In genomic region chr5:45539502-45539901, GRCm38 (mm10) we compare ENCODE assay signal across 16 mouse cellular contexts. TPM values are rescaled to one million over a fixed set of nuclear protein-coding genes. Genes with fewer than 3 reads are reported as not detected.
DNase-seq lines count a peak whose midpoint lies in the region; ATAC-seq and TF ChIP-seq lines count a peak whose summit lies in the region.
"Had no signal": no experiment of that assay in that cellular context is flagged by ENCODE, and none has a peak within 500 bp of the region (broad histone marks: within the 10 kb centered on the region; RNA-seq: fewer than 3 reads in every experiment).

No protein-coding gene starts in this region.

- H3K9me3 ChIP-seq in kidney, postnatal 0 days (replicated peaks; ENCODE audit: low read length), result no peaks in the 10 kb centered on the region
- no peaks in the 10 kb centered on the region for H3K9me3 ChIP-seq in midbrain, embryonic 14.5 days (ENCODE audit: control insufficient read depth, low read length)
- no peaks in the 10 kb centered on the region for H3K9me3 ChIP-seq in midbrain, embryonic 11.5 days (ENCODE audit: control insufficient read depth, low read length)
- no peaks in the 10 kb centered on the region for H3K9me3 ChIP-seq in G1E (replicated peaks)
- H3K9me3 ChIP-seq: forebrain, embryonic 15.5 days; heart, embryonic 13.5 days; hindbrain, embryonic 15.5 days; limb, embryonic 12.5 days had no signal

- ATAC-seq in kidney, postnatal 0 days (replicated peaks; ENCODE audit: low FRiP score, low read depth), result no peak
- no peak for ATAC-seq in midbrain, embryonic 14.5 days (ENCODE audit: low FRiP score, low TSS enrichment)
- no peak for ATAC-seq in midbrain, embryonic 11.5 days (ENCODE audit: low FRiP score)
- ATAC-seq in G1E (ENCODE audit: extremely low read depth, insufficient number of reproducible peaks, low FRiP score, poor library complexity, severe bottlenecking), result no peak
- ATAC-seq: forebrain, embryonic 15.5 days had no signal

- 55% methylated on average over 10 of the region's 10 CpGs for WGBS in kidney, postnatal 0 days
- 68% methylated on average over 10 of the region's 10 CpGs for WGBS in midbrain, embryonic 14.5 days
- 58% methylated on average over 10 of the region's 10 CpGs for WGBS in midbrain, embryonic 11.5 days

- peak; percentile 46 for TF ChIP-seq CTCF in kidney, postnatal 0 days (IDR thresholded peaks at IDR 0.05; ENCODE audit: low read depth)
- TF ChIP-seq CTCF in G1E (IDR thresholded peaks at IDR 0.05; ENCODE audit: low read depth, low read length), result 0 out of 2 replicates have a peak, but pooled peaks have one; percentile 21
- 0 out of 2 replicates have a peak, but pooled peaks have one; percentile 21 for TF ChIP-seq CTCF in brain, embryonic 14.5 days (IDR thresholded peaks at IDR 0.05; ENCODE audit: borderline replicate concordance, extremely low read depth, insufficient read depth, insufficient read length)

- no peak overlapping the region for H3K9ac ChIP-seq in kidney, postnatal 0 days (ENCODE audit: low read depth, low read length)
- H3K9ac ChIP-seq in midbrain, embryonic 14.5 days (replicated peaks; ENCODE audit: low read length), result no peak overlapping the region
- no peak overlapping the region for H3K9ac ChIP-seq in midbrain, embryonic 11.5 days (ENCODE audit: low read length)
- H3K9ac ChIP-seq: forebrain, embryonic 15.5 days; heart, embryonic 13.5 days; hindbrain, embryonic 15.5 days; limb, embryonic 12.5 days had no signal

- no peak overlapping the region for H3K4me3 ChIP-seq in kidney, postnatal 0 days (replicated peaks; ENCODE audit: low read depth, low read length)
- no peak overlapping the region for H3K4me3 ChIP-seq in midbrain, embryonic 14.5 days (replicated peaks; ENCODE audit: low read depth, low read length)
- H3K4me3 ChIP-seq in midbrain, embryonic 11.5 days (ENCODE audit: low read depth, low read length), result no peak overlapping the region
- no peak overlapping the region for H3K4me3 ChIP-seq in G1E (ENCODE audit: low read depth, low read length)
- H3K4me3 ChIP-seq: forebrain, embryonic 15.5 days; heart, embryonic 13.5 days; hindbrain, embryonic 15.5 days; limb, embryonic 12.5 days had no signal

- H3K27ac ChIP-seq in kidney, postnatal 0 days, result no peak overlapping the region
- no peak overlapping the region for H3K27ac ChIP-seq in midbrain, embryonic 14.5 days (replicated peaks; ENCODE audit: low read depth, low read length)
- H3K27ac ChIP-seq in midbrain, embryonic 11.5 days (ENCODE audit: low read depth, low read length), result no peak overlapping the region
- H3K27ac ChIP-seq: forebrain, embryonic 15.5 days; heart, embryonic 13.5 days; hindbrain, embryonic 15.5 days; limb, embryonic 12.5 days had no signal

- no peaks in the 10 kb centered on the region for H3K4me1 ChIP-seq in kidney, postnatal 0 days (replicated peaks; ENCODE audit: insufficient read depth, low read length)
- H3K4me1 ChIP-seq in midbrain, embryonic 14.5 days (ENCODE audit: control insufficient read depth, insufficient read depth, low read length), result no peaks in the 10 kb centered on the region
- H3K4me1 ChIP-seq in midbrain, embryonic 11.5 days (ENCODE audit: control insufficient read depth, insufficient read depth, low read length), result no peaks in the 10 kb centered on the region
- H3K4me1 ChIP-seq in G1E (ENCODE audit: insufficient read depth, low read depth, low read length), result 0 out of 2 replicates have a peak, but pooled peaks cover 2% of the 10 kb centered on the region
- H3K4me1 ChIP-seq: heart, embryonic 13.5 days; hindbrain, embryonic 15.5 days; limb, embryonic 12.5 days had no signal

- no peak for DNase-seq in kidney, postnatal 0 days (ENCODE audit: low spot score)
- DNase-seq in kidney, adult 11 months, result no peak
- peak; percentile 4 for DNase-seq in midbrain, embryonic 14.5 days
- DNase-seq in midbrain, embryonic 11.5 days (ENCODE audit: low spot score, missing footprints), result no peak
- DNase-seq in G1E (ENCODE audit: low spot score), result no peak
- DNase-seq in brain, embryonic 14.5 days (ENCODE audit: low read depth), result peak; percentile 6
- no peak for DNase-seq in layer of hippocampus, adult 9-11 months
- DNase-seq in Muller cell, postnatal 12 days (ENCODE audit: inconsistent ontology term), result no peak
- DNase-seq: adrenal gland, postnatal 10 days; gastrocnemius, postnatal 10 days; lung, postnatal 4 days; thymus, adult 18-20 months had no signal

- H3K4me2 ChIP-seq in kidney, postnatal 0 days (ENCODE audit: low read length), result no peak overlapping the region
- no peak overlapping the region for H3K4me2 ChIP-seq in midbrain, embryonic 14.5 days (ENCODE audit: low read length)
- no peak overlapping the region for H3K4me2 ChIP-seq in midbrain, embryonic 11.5 days
- H3K4me2 ChIP-seq: forebrain, embryonic 15.5 days; heart, embryonic 13.5 days; hindbrain, embryonic 15.5 days; limb, embryonic 12.5 days had no signal

- TF ChIP-seq POLR2A in brain, embryonic 14.5 days (IDR thresholded peaks at IDR 0.05; ENCODE audit: borderline replicate concordance, extremely low read depth, insufficient read depth, insufficient read length, poor library complexity, severe bottlenecking), result no peak

- H3K36me3 ChIP-seq in kidney, postnatal 0 days (ENCODE audit: insufficient read depth, low read length), result no peaks in the 10 kb centered on the region
- H3K36me3 ChIP-seq in midbrain, embryonic 14.5 days (ENCODE audit: control insufficient read depth, insufficient read depth, low read length), result no peaks in the 10 kb centered on the region
- no peaks in the 10 kb centered on the region for H3K36me3 ChIP-seq in midbrain, embryonic 11.5 days (ENCODE audit: control insufficient read depth, insufficient read depth, low read length)
- H3K36me3 ChIP-seq in G1E (replicated peaks), result no peaks in the 10 kb centered on the region
- H3K36me3 ChIP-seq: forebrain, embryonic 15.5 days; heart, embryonic 13.5 days; hindbrain, embryonic 15.5 days; limb, embryonic 12.5 days had no signal

- H3K27me3 ChIP-seq in kidney, postnatal 0 days (ENCODE audit: insufficient read depth, low read length), result no peaks in the 10 kb centered on the region
- H3K27me3 ChIP-seq in midbrain, embryonic 14.5 days (ENCODE audit: control insufficient read depth, insufficient read depth, low read length), result no peaks in the 10 kb centered on the region
- no peaks in the 10 kb centered on the region for H3K27me3 ChIP-seq in midbrain, embryonic 11.5 days (ENCODE audit: control insufficient read depth, insufficient read depth, low read length)
- H3K27me3 ChIP-seq in G1E (ENCODE audit: insufficient read depth, low read length), result peaks cover 20% of the 10 kb centered on the region
- H3K27me3 ChIP-seq: forebrain, embryonic 15.5 days; heart, embryonic 13.5 days; hindbrain, embryonic 15.5 days; limb, embryonic 12.5 days had no signal

RNA-seq across cellular contexts. Expression of gene Med28, which starts 19.5 kb away (rescaled TPM):
- polyA plus RNA-seq in kidney, postnatal 0 days (2015; fragmentation: Nextera tagmentation; extraction: Ambion mirVana), result 333 and 339 TPM in 2 replicates
- 288 and 301 TPM in 2 replicates for polyA plus RNA-seq in midbrain, embryonic 14.5 days (2014; fragmentation: Nextera tagmentation; extraction: Ambion mirVana)
- polyA plus RNA-seq in midbrain, embryonic 11.5 days (2014; fragmentation: Nextera tagmentation; extraction: Ambion mirVana), result 284 and 309 TPM in 2 replicates
- 22.6 and 27.1 TPM in 2 replicates for total RNA-seq in G1E (2014; fragmentation: Nextera tagmentation)
- 75.2 and 99.0 TPM in 2 replicates for total RNA-seq in G1E (2017)
- polyA plus RNA-seq in G1E (2012), result 49.2 and 60.1 TPM in 2 replicates
- polyA plus RNA-seq in brain, embryonic 14.5 days (2012; rRNA removed), result 133 and 165 TPM in 2 replicates

RNA-seq across cellular contexts. Expression of gene Lap3, which starts 46.3 kb away (rescaled TPM):
- polyA plus RNA-seq in kidney, postnatal 0 days (2015; fragmentation: Nextera tagmentation; extraction: Ambion mirVana), result 99.7 and 114 TPM in 2 replicates
- polyA plus RNA-seq in midbrain, embryonic 14.5 days (2014; fragmentation: Nextera tagmentation; extraction: Ambion mirVana), result 25.8 and 36.3 TPM in 2 replicates
- polyA plus RNA-seq in midbrain, embryonic 11.5 days (2014; fragmentation: Nextera tagmentation; extraction: Ambion mirVana), result 84.7 and 85.8 TPM in 2 replicates
- total RNA-seq in G1E (2014; fragmentation: Nextera tagmentation) (49.6 and 60.0 TPM in 2 replicates), G1E (2017) (47.9 and 50.5 TPM in 2 replicates)
- polyA plus RNA-seq in G1E (2012), result 15.8 and 22.9 TPM in 2 replicates
- polyA plus RNA-seq in brain, embryonic 14.5 days (2012; rRNA removed), result 20.1 and 20.5 TPM in 2 replicates

Comparison
In these comparisons a context has a peak if more than half of its experiments do, and no peak if none do; other contexts are left out.
1. DNase-seq: peak in midbrain, embryonic 14.5 days (single experiment) and brain, embryonic 14.5 days (single experiment); none in kidney, postnatal 0 days (single experiment), kidney, adult 11 months (single experiment), midbrain, embryonic 11.5 days (single experiment), G1E (single experiment), layer of hippocampus, adult 9-11 months (single experiment) and Muller cell, postnatal 12 days (single experiment).
2. Peak in every context shown above with its lines, with median percentiles within 50 percentile points of each other: CTCF ChIP-seq.